Mouse (Mus musculus): ENCODE measurements around the gene Wnt16.

- TF ChIP-seq CTCF (IDR thresholded peaks at IDR 0.05; ENCODE audit: extremely low read depth, insufficient read depth, low read length) (no peak), POLR2A (IDR thresholded peaks at IDR 0.05; ENCODE audit: extremely low read depth, insufficient read depth, low read length) (no peak)
Measured at GRCm38 (mm10) chr6:22293922-22294321, 5.9 kb downstream of the Wnt16 start.
